Mouse (Mus musculus) kidney, adult 2 months (tissue): ENCODE data around the gene Rap1gap2. TPM values are rescaled to one million over a fixed set of nuclear protein-coding genes. Genes with fewer than 3 reads are reported as not detected.

Experiments used
- DNase-seq: peaks from one replicate; pipeline ENCODE4 v3.0.0; 2021
- H3K27ac ChIP-seq: fragments of 200-500 bp; 2 replicates; pipeline ENCODE4 v1.5.1; 2012; ENCODE audit warnings: low read depth, low read length, control low read depth, inconsistent platforms; ENCODE audit not compliant: insufficient read depth
- H3K27me3 ChIP-seq: fragments of 200-500 bp; replicated peaks from 2 replicates; pipeline ENCODE4 v1.6.1; 2012; ENCODE audit warnings: mild to moderate bottlenecking, moderate library complexity, low read length, inconsistent platforms; ENCODE audit not compliant: control insufficient read depth, insufficient read depth
- H3K36me3 ChIP-seq: fragments of 200-500 bp; 2 replicates; pipeline ENCODE4 v1.6.1; 2012; ENCODE audit warnings: mild to moderate bottlenecking, moderate library complexity, low read length, inconsistent platforms; ENCODE audit not compliant: control insufficient read depth, insufficient read depth
- H3K4me1 ChIP-seq: fragments of 200-500 bp; 2 replicates; pipeline ENCODE4 v1.6.1; 2011; ENCODE audit warnings: low read length; ENCODE audit not compliant: control insufficient read depth, insufficient read depth
- H3K4me3 ChIP-seq: fragments of 200-500 bp; 2 replicates; pipeline ENCODE4 v1.5.1; 2011; ENCODE audit warnings: mild to moderate bottlenecking, low read depth, low read length, control low read depth; ENCODE audit not compliant: insufficient read depth
- CTCF ChIP-seq: fragments of 200-500 bp; conservative IDR thresholded peaks from 2 replicates; pipeline ENCODE4 v1.5.1; 2011; ENCODE audit warnings: low read depth, mild to moderate bottlenecking, control low read depth, low read length, moderate library complexity, mixed read lengths; ENCODE audit not compliant: insufficient read depth, insufficient read length
- POLR2A ChIP-seq: fragments of 200-500 bp; IDR thresholded peaks from one replicate; pipeline ENCODE4 v1.6.1; 2011; ENCODE audit warnings: low read depth, low read length, control low read depth
- WGBS: fragments of 180-500 bp; shearing (Covaris S2); methylation state at CpG from one replicate; pipeline ENCODE4 v1.1.7; 2018; 5-methylcytosine and 5-hydroxymethylcytosine counted together
- polyA plus RNA-seq: library from polyadenylated mRNA; depleted of rRNA; stranded (reverse); fragments of >200 nt; gene quantifications from 2 replicates; pipeline ENCODE4 v1.2.3, GENCODE M21; 2012

Rap1gap2 gene
- polyA plus RNA-seq, 1 experiment, result 24.9 TPM

- WGBS, result 74% methylated on average over 8 of the region's 8 CpGs
- no peaks in the 10 kb centered on the region for H3K4me1 ChIP-seq
- H3K4me3 ChIP-seq, result no peak overlapping the region
- TF ChIP-seq POLR2A (no peak), CTCF (no peak)
- H3K27ac ChIP-seq, result no peak overlapping the region
- no peak for DNase-seq
- H3K36me3 ChIP-seq, result no peaks in the 10 kb centered on the region
- no peaks in the 10 kb centered on the region; the same call in 1 of the 2 replicates for H3K27me3 ChIP-seq
These were observed 11.4 kb upstream of the Rap1gap2 start for GRCm38 (mm10) chr11:74621974-74622669.

DNA sequence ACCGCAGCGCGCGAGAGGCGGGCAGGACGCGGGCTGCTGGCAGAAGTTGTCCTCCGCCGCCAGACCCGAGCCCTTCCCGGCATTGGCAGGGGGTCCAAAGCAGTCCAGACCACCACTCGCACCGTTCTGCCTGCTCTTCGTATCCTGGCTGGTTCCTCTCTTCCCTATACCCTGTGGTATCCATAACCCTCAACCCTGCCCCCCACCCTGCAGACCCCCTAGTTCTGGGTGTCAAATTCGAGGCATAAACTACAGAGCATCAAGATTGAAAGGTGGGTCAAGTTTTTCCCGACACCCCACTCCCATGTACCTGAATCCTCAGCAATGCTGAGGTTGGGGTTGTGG lies 9.2 kb upstream of the Rap1gap2 start:
- TF ChIP-seq POLR2A (no peak), CTCF (no peak)
- H3K27ac ChIP-seq, result no peak overlapping the region
- DNase-seq, result no peak
- no peaks in the 10 kb centered on the region for H3K36me3 ChIP-seq
- WGBS, result 5% methylated on average over 11 of the region's 16 CpGs
- no peak overlapping the region for H3K4me3 ChIP-seq
- no peaks in the 10 kb centered on the region; the same call in 1 of the 2 replicates for H3K27me3 ChIP-seq
- H3K4me1 ChIP-seq, result no peaks in the 10 kb centered on the region

DNA sequence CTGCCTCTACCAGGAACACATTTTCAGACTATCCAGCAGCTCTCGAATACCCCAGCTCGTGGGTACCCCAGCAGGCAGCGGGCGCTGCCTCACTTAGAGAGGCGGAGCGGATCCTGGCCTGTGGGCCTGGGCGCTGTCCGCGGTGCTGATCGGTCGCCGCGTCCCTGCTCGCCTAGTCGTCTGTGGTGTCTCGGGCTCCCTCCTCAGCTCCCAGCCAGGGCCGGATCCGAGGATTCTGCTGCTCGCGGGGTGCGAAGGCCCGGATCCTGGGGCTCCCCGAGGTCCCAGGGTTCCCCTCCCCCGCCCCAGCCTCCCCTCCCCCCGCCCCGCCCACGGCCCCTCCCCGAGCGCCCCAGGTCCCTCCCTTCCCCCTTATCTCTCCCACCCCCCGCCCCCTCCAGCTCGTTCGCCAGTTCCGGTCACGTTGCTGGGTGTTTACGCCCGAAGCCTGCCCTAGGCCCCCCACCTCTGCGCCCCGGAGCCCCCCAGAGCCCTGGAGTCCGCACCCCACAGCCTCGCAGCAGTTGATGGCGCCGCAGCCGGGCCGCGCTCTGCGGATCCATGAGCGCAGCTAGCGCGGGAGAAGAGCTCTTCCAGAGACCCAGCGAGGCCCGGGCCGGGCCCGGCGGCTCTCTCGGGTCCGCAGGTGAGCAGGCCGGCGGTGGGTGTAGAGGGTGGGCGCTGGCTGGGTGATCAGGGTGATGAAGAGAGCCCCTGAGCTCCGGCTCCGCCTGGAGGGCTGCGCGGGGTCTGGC lies 8.7 kb upstream of the Rap1gap2 start, which contains the start of gene Ccdc92b:
Gene Ccdc92b, plus strand, starts transcription at position 405 of the 755 bp plus-strand sequence.
- Histone ChIP-seq H3K36me3 (no peaks in the 10 kb centered on the region), H3K4me3 (no peak within 1 kb of the TSS), H3K27ac (no peak within 1 kb of the TSS), H3K4me1 (no peaks in the 10 kb centered on the region), H3K27me3 (no peaks in the 10 kb centered on the region; the same call in 1 of the 2 replicates)
- TF ChIP-seq POLR2A, result no peak
- TF ChIP-seq CTCF, result no peak
- 2% methylated on average over 56 of the region's 63 CpGs for WGBS
- peak; percentile 78 for DNase-seq

DNA sequence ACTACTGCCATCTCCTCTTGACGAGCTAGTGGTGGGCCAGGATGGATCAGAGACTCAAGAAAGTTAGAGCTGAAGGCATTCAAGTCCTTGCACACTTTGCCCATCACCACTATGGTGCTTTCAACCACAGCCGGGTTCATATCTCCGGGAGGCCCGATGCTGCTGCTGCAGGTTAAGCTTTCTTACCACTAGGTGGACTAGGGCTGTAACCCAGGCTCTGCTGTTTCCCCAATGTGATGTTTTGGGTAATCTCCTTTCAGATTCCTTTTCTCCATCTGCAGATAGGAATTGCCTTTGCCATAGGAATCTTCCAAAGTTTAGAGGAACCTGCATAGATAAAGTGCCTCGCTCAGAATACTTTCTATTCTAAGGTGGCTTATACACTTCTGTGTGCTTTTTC lies 4.9 kb upstream of the Rap1gap2 start:
- Histone ChIP-seq H3K27me3 (peaks cover 2% of the 10 kb centered on the region), H3K27ac (no peak overlapping the region), H3K4me1 (no peaks in the 10 kb centered on the region), H3K36me3 (no peaks in the 10 kb centered on the region), H3K4me3 (no peak overlapping the region)
- 55% methylated on average over 5 of the region's 5 CpGs for WGBS
- TF ChIP-seq POLR2A, result no peak
- no peak for TF ChIP-seq CTCF
- no peak for DNase-seq

DNA sequence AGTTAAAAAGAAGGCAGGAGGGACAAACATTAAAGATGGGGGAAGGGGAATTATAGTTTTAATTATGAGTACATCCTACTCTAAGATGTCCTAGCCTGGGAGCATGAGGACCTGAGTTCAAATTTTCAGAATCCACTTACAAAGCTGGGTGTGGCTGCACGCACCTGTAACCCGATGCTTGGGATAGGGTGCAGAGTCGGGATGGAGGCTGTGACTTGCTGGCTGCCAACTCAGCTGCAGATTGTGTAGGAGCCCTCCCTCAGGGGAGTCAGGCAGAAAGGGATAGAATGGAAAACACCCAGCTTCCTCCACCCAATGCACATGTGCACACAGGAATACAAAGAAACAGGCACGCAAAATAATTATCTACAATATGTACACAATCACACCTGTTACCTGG lies 2.7 kb upstream of the Rap1gap2 start:
- no peak overlapping the region for H3K4me3 ChIP-seq
- TF ChIP-seq CTCF (no peak), POLR2A (no peak)
- peaks cover 2% of the 10 kb centered on the region for H3K27me3 ChIP-seq
- H3K27ac ChIP-seq, result no peak overlapping the region
- no peaks in the 10 kb centered on the region for H3K4me1 ChIP-seq
- no peaks in the 10 kb centered on the region for H3K36me3 ChIP-seq
- DNase-seq, result no peak
- 63% methylated on average over 4 of the region's 4 CpGs for WGBS

- no peak for TF ChIP-seq CTCF
- TF ChIP-seq POLR2A, result no peak
- 10% methylated on average over 7 of the region's 7 CpGs for WGBS
- no peak overlapping the region for H3K4me3 ChIP-seq
- H3K4me1 ChIP-seq, result no peaks in the 10 kb centered on the region
- no peaks in the 10 kb centered on the region for H3K36me3 ChIP-seq
- H3K27ac ChIP-seq, result no peak overlapping the region
- H3K27me3 ChIP-seq, result peaks cover 2% of the 10 kb centered on the region
- no peak for DNase-seq
These were observed 722 bp upstream of the Rap1gap2 start for GRCm38 (mm10) chr11:74611437-74611836.

DNA sequence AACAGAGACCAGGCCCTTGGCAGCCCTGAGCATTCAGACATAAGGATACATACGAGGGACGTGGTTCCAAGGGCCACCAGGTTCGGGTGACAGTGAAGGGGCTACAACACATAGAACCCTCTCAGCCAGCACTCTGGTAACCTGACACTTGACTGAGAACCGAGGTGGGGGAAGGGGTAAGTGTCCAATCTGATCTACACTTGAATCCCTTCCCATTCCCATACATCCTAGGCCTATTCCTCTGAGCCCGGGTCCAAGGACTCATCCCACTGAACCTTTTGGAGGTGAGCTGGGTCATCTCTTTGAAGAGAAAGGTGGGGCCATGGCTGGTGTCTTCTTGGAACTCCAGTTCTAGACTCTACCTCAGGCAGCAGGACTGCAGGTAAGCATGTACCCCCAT lies 647 bp downstream of the Rap1gap2 start:
- TF ChIP-seq POLR2A (no peak), CTCF (no peak)
- no peak for DNase-seq
- Histone ChIP-seq H3K36me3 (no peaks in the 10 kb centered on the region), H3K27me3 (peaks cover 2% of the 10 kb centered on the region), H3K4me1 (no peaks in the 10 kb centered on the region), H3K27ac (no peak overlapping the region), H3K4me3 (no peak overlapping the region)
- 27% methylated on average over 5 of the region's 5 CpGs for WGBS
